Mouse (Mus musculus): ENCODE measurements around the gene Stk11. TPM values are rescaled to one million over a fixed set of nuclear protein-coding genes. Genes with fewer than 3 reads are reported as not detected.

Gene Stk11
- total and polyA plus RNA-seq, 2 experiments, result 71.5 to 110 TPM

- Histone ChIP-seq H3K79me2 (ENCODE audit: control insufficient read depth, insufficient read depth, low read length) (peaks cover 15% of the 10 kb centered on the region), H3K36me3 (ENCODE audit: control insufficient read depth, insufficient read depth, low read length) (peaks cover 3% of the 10 kb centered on the region; the same call in 1 of the 2 replicates), H3K27ac (replicated peaks; ENCODE audit: insufficient read depth, low read depth, low read length) (no peak overlapping the region), H3K27me3 (ENCODE audit: control insufficient read depth, insufficient read depth, low read length) (no peaks in the 10 kb centered on the region), H3K4me3 (ENCODE audit: insufficient read depth, low read depth, low read length) (peak overlapping the region; percentile 53; the same call in 1 of the 2 replicates), H3K4me1 (ENCODE audit: control insufficient read depth, insufficient read depth, low read length) (peaks cover 20% of the 10 kb centered on the region), H3K9ac (ENCODE audit: low read depth, low read length) (peak overlapping the region; percentile 76)
- WGBS, result under 1% methylated on average over 10 of the region's 10 CpGs
- no peak for DNase-seq (ENCODE audit: extremely low read depth, low read depth, low spot score)
- TF ChIP-seq POLR2A (IDR thresholded peaks at IDR 0.05; ENCODE audit: extremely low read depth, insufficient read depth, low read length) (no peak), CTCF (IDR thresholded peaks at IDR 0.05; ENCODE audit: low read depth, low read length) (no peak)
Observed at GRCm38 (mm10) chr10:80139439-80139775, 23.8 kb downstream of the Stk11 start.

- TF ChIP-seq POLR2A (IDR thresholded peaks at IDR 0.05; ENCODE audit: extremely low read depth, insufficient read depth, low read length) (no peak), CTCF (IDR thresholded peaks at IDR 0.05; ENCODE audit: low read depth, low read length) (no peak)
Observed at GRCm38 (mm10) chr10:80139975-80140665, 24.5 kb downstream of the Stk11 start.

GRCm38 (mm10) chr10:80140666-80141035, 25.0 kb downstream of the Stk11 start, which contains the start of gene Cbarp:
Gene Cbarp, minus strand, starts transcription at chr10:80140835.
- TF ChIP-seq POLR2A (IDR thresholded peaks at IDR 0.05; ENCODE audit: extremely low read depth, insufficient read depth, low read length), result no peak
- TF ChIP-seq CTCF (IDR thresholded peaks at IDR 0.05; ENCODE audit: low read depth, low read length), result no peak
- Histone ChIP-seq H3K79me2 (ENCODE audit: control insufficient read depth, insufficient read depth, low read length) (peaks cover 20% of the 10 kb centered on the region), H3K4me1 (ENCODE audit: control insufficient read depth, insufficient read depth, low read length) (peaks cover 23% of the 10 kb centered on the region), H3K36me3 (ENCODE audit: control insufficient read depth, insufficient read depth, low read length) (peaks cover 3% of the 10 kb centered on the region; the same call in 1 of the 2 replicates), H3K27me3 (ENCODE audit: control insufficient read depth, insufficient read depth, low read length) (no peaks in the 10 kb centered on the region), H3K27ac (replicated peaks; ENCODE audit: insufficient read depth, low read depth, low read length) (peak within 1 kb of the TSS; percentile 72), H3K9ac (ENCODE audit: low read depth, low read length) (peak within 1 kb of the TSS; percentile 67), H3K4me3 (ENCODE audit: insufficient read depth, low read depth, low read length) (peak within 1 kb of the TSS; percentile 43)
- no peak for DNase-seq (ENCODE audit: extremely low read depth, low read depth, low spot score)
- 84% methylated on average over 10 of the region's 10 CpGs for WGBS

More at GRCm38 (mm10) chr10:80139975-80140665, 24.5 kb downstream of the Stk11 start:
- DNase-seq (ENCODE audit: extremely low read depth, low read depth, low spot score), result no peak
- WGBS, result 86% methylated on average over 11 of the region's 11 CpGs
- Histone ChIP-seq H3K79me2 (ENCODE audit: control insufficient read depth, insufficient read depth, low read length) (peaks cover 17% of the 10 kb centered on the region), H3K36me3 (ENCODE audit: control insufficient read depth, insufficient read depth, low read length) (peaks cover 3% of the 10 kb centered on the region; the same call in 1 of the 2 replicates), H3K9ac (ENCODE audit: low read depth, low read length) (no peak overlapping the region), H3K27ac (replicated peaks; ENCODE audit: insufficient read depth, low read depth, low read length) (no peak overlapping the region), H3K4me3 (ENCODE audit: insufficient read depth, low read depth, low read length) (no peak overlapping the region), H3K27me3 (ENCODE audit: control insufficient read depth, insufficient read depth, low read length) (no peaks in the 10 kb centered on the region), H3K4me1 (ENCODE audit: control insufficient read depth, insufficient read depth, low read length) (peaks cover 20% of the 10 kb centered on the region)

GRCm38 (mm10) chr10:80141243-80141642, 25.6 kb downstream of the Stk11 start:
- H3K4me3 ChIP-seq (ENCODE audit: insufficient read depth, low read depth, low read length), result peak overlapping the region; percentile 43
- H3K4me1 ChIP-seq (ENCODE audit: control insufficient read depth, insufficient read depth, low read length), result peaks cover 27% of the 10 kb centered on the region
- H3K79me2 ChIP-seq (ENCODE audit: control insufficient read depth, insufficient read depth, low read length), result peaks cover 20% of the 10 kb centered on the region
- H3K27ac ChIP-seq (replicated peaks; ENCODE audit: insufficient read depth, low read depth, low read length), result peak overlapping the region; percentile 72
- TF ChIP-seq CTCF (IDR thresholded peaks at IDR 0.05; ENCODE audit: low read depth, low read length) (peak; percentile 85), POLR2A (IDR thresholded peaks at IDR 0.05; ENCODE audit: extremely low read depth, insufficient read depth, low read length) (peak; percentile 31; the same call in 1 of the 2 replicates)
- H3K9ac ChIP-seq (ENCODE audit: low read depth, low read length), result peak overlapping the region; percentile 67
- under 1% methylated on average over 29 of the region's 29 CpGs for WGBS
- no peaks in the 10 kb centered on the region for H3K27me3 ChIP-seq (ENCODE audit: control insufficient read depth, insufficient read depth, low read length)
- DNase-seq (ENCODE audit: extremely low read depth, low read depth, low spot score), result peak; percentile 83
- H3K36me3 ChIP-seq (ENCODE audit: control insufficient read depth, insufficient read depth, low read length), result peaks cover 3% of the 10 kb centered on the region; the same call in 1 of the 2 replicates

- peaks cover 3% of the 10 kb centered on the region; the same call in 1 of the 2 replicates for H3K36me3 ChIP-seq (ENCODE audit: control insufficient read depth, insufficient read depth, low read length)
- TF ChIP-seq POLR2A (IDR thresholded peaks at IDR 0.05; ENCODE audit: extremely low read depth, insufficient read depth, low read length), result peak; percentile 87
- no peak for TF ChIP-seq CTCF (IDR thresholded peaks at IDR 0.05; ENCODE audit: low read depth, low read length)
- peak overlapping the region; percentile 97 for H3K27ac ChIP-seq (replicated peaks; ENCODE audit: insufficient read depth, low read depth, low read length)
- peak; percentile 95 for DNase-seq (ENCODE audit: extremely low read depth, low read depth, low spot score)
- H3K4me3 ChIP-seq (ENCODE audit: insufficient read depth, low read depth, low read length), result peak overlapping the region; percentile 84
- peaks cover 20% of the 10 kb centered on the region for H3K79me2 ChIP-seq (ENCODE audit: control insufficient read depth, insufficient read depth, low read length)
- under 1% methylated on average over 43 of the region's 43 CpGs for WGBS
- H3K4me1 ChIP-seq (ENCODE audit: control insufficient read depth, insufficient read depth, low read length), result peaks cover 31% of the 10 kb centered on the region
- no peaks in the 10 kb centered on the region for H3K27me3 ChIP-seq (ENCODE audit: control insufficient read depth, insufficient read depth, low read length)
- H3K9ac ChIP-seq (ENCODE audit: low read depth, low read length), result peak overlapping the region; percentile 96
Observed at GRCm38 (mm10) chr10:80141786-80142529, 26.4 kb downstream of the Stk11 start.

Data from liver, adult 2 months (tissue).